Mouse (Mus musculus): ENCODE measurements around the gene Wdr17. TPM values are rescaled to one million over a fixed set of nuclear protein-coding genes. Genes with fewer than 3 reads are reported as not detected.

The Wdr17 gene
- total and polyA plus RNA-seq, 2 experiments from 2014 or later = 13.9 to 16.7 TPM

DNA sequence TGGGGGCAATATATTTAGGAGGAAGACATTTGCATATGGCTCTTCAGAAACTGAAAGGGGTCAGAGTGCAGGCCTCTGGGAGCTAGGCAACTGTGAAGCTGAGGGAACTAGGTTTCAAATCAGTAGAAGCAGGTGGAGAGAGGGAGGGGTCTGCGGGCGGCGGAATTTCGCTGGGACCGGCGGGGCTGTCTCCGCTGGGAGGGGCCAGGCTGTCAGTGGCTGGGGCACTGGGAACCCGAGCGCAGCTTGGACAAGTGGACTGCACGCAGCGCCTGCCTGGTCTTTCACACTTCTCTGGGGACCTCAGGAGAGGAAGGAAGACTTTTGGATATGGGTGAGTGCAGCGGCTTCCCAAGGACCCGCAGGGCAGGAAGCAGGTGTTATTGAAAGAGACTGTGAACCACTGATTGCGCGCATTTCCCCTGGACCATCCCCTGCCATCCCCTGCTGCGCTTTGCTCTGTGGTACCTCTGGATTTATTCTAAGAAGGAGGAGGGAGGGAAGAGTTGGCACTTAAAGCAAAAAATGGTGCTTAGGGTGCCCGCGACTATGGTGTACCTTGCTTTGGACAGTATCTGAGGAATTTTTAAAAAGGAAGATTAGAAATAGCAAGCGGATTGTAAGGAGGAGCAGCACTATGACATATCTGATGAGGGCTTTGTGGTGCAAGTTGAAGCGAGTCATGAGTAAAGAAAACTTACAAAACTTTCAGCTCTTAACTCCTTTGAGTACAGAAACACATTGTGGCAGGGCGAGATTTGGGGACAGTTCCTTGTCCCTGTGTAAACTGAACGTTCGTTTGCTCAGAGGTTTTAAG lies 107.5 kb downstream of the Wdr17 start:
- peak overlapping the region; percentile 44 for H3K4me3 ChIP-seq (ENCODE audit: low read depth, low read length)
- 1% methylated on average over 22 of the region's 23 CpGs for WGBS
- peaks cover 6% of the 10 kb centered on the region; the same call in 1 of the 2 replicates for H3K4me1 ChIP-seq (ENCODE audit: insufficient read depth, low read length)
- DNase-seq (ENCODE audit: low spot score) (peak; percentile 30), ATAC-seq (ENCODE audit: low FRiP score) (peak; percentile 55)
- H3K36me3 ChIP-seq (ENCODE audit: insufficient read depth, low read length) = no peaks in the 10 kb centered on the region
- peak overlapping the region; percentile 57 for H3K9ac ChIP-seq (replicated peaks; ENCODE audit: low read length, poor library complexity, severe bottlenecking)
- TF ChIP-seq CTCF (IDR thresholded peaks at IDR 0.05) = no peak
- H3K9me3 ChIP-seq (ENCODE audit: low read length) = no peaks in the 10 kb centered on the region
- no peaks in the 10 kb centered on the region for H3K27me3 ChIP-seq (ENCODE audit: insufficient read depth, low read length)
- peak overlapping the region; percentile 95 for H3K4me2 ChIP-seq (ENCODE audit: low read depth, low read length, poor library complexity, severe bottlenecking)
- H3K27ac ChIP-seq (ENCODE audit: low read depth, low read length) = peak overlapping the region; percentile 47; the same call in 1 of the 2 replicates

DNA sequence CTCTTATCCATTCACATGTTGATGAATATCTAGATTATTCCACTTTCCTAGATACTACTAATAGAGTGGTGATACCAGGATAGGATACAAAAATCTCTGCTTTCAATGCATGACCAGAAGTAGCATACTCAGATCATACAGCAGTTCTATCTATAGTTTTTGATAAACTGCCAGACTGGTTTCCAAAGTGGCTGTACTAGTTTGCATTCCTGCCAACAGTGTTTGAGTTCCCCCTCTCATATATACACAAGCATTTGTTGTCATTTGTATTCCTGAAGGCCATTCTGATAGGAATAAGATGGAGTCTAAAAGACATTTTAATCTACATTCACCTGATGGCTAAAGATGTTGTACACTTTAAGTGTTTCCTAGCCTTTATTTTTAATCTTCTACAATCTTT lies 110.0 kb downstream of the Wdr17 start:
- H3K36me3 ChIP-seq (ENCODE audit: insufficient read depth, low read length) = no peaks in the 10 kb centered on the region
- DNase-seq (ENCODE audit: low spot score) (no peak), ATAC-seq (ENCODE audit: low FRiP score) (no peak)
- no peak for TF ChIP-seq CTCF (IDR thresholded peaks at IDR 0.05)
- no peaks in the 10 kb centered on the region for H3K27me3 ChIP-seq (ENCODE audit: insufficient read depth, low read length)
- no peak overlapping the region for H3K4me2 ChIP-seq (ENCODE audit: low read depth, low read length, poor library complexity, severe bottlenecking)
- H3K4me3 ChIP-seq (ENCODE audit: low read depth, low read length) = no peak overlapping the region
- H3K9ac ChIP-seq (replicated peaks; ENCODE audit: low read length, poor library complexity, severe bottlenecking) = no peak overlapping the region
- no peak overlapping the region for H3K27ac ChIP-seq (ENCODE audit: low read depth, low read length)
- no peaks in the 10 kb centered on the region for H3K9me3 ChIP-seq (ENCODE audit: low read length)
- peaks cover 6% of the 10 kb centered on the region; the same call in 1 of the 2 replicates for H3K4me1 ChIP-seq (ENCODE audit: insufficient read depth, low read length)

DNA sequence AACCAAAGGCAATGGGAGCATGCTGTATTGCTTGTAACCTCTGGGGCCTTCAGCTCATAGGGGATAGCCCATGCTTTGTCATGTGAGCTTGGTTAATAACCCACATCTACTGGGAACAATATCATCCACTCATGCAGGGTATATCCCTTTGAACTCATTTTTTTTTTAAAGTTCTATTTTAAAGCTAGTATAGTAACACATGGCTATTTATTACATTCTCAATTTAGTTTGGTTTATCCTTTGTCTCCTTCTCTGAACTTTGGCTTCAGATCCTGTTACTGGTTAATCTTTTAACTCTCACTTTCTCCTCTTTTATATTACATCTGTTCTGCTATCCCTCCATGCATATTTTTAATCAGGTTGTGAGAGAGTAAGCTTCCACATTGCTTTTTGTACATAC lies 110.7 kb downstream of the Wdr17 start:
- TF ChIP-seq CTCF (IDR thresholded peaks at IDR 0.05) = no peak
- no peak overlapping the region for H3K27ac ChIP-seq (ENCODE audit: low read depth, low read length)
- DNase-seq (ENCODE audit: low spot score) (no peak), ATAC-seq (ENCODE audit: low FRiP score) (no peak)
- no peak overlapping the region for H3K9ac ChIP-seq (replicated peaks; ENCODE audit: low read length, poor library complexity, severe bottlenecking)
- no peak overlapping the region for H3K4me3 ChIP-seq (ENCODE audit: low read depth, low read length)
- H3K9me3 ChIP-seq (ENCODE audit: low read length) = no peaks in the 10 kb centered on the region
- H3K27me3 ChIP-seq (ENCODE audit: insufficient read depth, low read length) = no peaks in the 10 kb centered on the region
- H3K4me2 ChIP-seq (ENCODE audit: low read depth, low read length, poor library complexity, severe bottlenecking) = no peak overlapping the region
- peaks cover 6% of the 10 kb centered on the region; the same call in 1 of the 2 replicates for H3K4me1 ChIP-seq (ENCODE audit: insufficient read depth, low read length)
- H3K36me3 ChIP-seq (ENCODE audit: insufficient read depth, low read length) = no peaks in the 10 kb centered on the region

DNA sequence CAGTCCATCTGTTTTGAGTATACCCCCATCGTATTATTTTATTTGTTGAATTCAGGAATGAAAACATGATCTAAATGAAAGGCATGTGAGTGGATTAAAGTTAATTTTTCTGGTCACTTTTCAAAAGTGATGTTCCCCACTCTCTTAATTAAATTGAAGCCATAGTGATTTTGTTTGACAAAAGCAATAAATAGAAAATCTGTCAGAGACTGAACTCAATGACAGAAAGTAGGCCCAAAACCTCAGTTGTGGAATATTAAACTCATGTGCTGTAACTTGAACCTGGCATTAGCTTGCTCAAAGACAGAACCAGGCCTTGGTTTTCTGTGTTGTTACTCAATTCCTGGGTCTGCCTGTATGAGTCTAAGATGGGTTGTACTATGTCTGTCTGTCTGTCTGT lies 129.3 kb downstream of the Wdr17 start:
- no peak for DNase-seq (ENCODE audit: low spot score)
- H3K9me3 ChIP-seq (ENCODE audit: low read length) = no peaks in the 10 kb centered on the region
- no peak overlapping the region for H3K4me2 ChIP-seq (ENCODE audit: low read depth, low read length, poor library complexity, severe bottlenecking)
- no peak overlapping the region for H3K9ac ChIP-seq (replicated peaks; ENCODE audit: low read length, poor library complexity, severe bottlenecking)
- H3K4me1 ChIP-seq (ENCODE audit: insufficient read depth, low read length) = no peaks in the 10 kb centered on the region
- ATAC-seq (ENCODE audit: low FRiP score) = no peak
- 89% methylated on average over 1 of the region's 1 CpGs for whole genome bisulfite sequencing
- no peak overlapping the region for H3K4me3 ChIP-seq (ENCODE audit: low read depth, low read length)
- H3K27ac ChIP-seq (ENCODE audit: low read depth, low read length) = no peak overlapping the region
- H3K36me3 ChIP-seq (ENCODE audit: insufficient read depth, low read length) = no peaks in the 10 kb centered on the region
- no peaks in the 10 kb centered on the region for H3K27me3 ChIP-seq (ENCODE audit: insufficient read depth, low read length)
- TF ChIP-seq CTCF (IDR thresholded peaks at IDR 0.05) = no peak

DNA sequence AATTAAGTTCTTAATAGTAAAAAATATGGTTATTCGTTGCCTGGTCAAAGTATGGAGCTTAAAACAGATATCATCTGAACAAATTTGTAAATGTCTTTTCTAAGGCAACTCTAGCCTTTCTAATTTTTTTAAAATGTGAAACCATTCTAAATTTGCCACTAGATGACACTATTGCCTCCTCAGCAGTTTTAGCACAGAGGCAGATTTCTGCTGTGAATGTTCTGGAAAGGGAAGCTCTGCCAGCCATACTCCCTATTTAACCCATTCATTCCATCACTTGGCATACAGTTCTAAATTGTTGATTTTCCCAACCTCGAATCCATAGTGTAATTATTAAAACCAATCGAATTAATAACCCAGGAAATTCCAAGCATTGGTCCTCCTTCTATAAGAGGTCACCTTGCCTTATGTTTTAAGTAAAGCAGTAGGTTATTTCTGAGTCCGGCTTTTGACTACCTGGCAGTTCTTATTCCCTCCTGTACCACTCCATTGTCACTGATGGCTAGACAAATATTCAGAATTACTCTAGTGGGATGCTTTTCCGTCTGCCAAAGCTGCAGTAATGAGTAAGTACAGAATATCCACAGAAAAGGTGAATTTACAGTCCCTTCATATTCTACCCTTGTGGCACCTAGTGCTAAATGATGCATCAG lies 150.2 kb downstream of the Wdr17 start:
- WGBS = 65% methylated on average over 5 of the region's 5 CpGs
- Histone ChIP-seq H3K9ac (replicated peaks; ENCODE audit: low read length, poor library complexity, severe bottlenecking) (no peak overlapping the region), H3K9me3 (ENCODE audit: low read length) (no peaks in the 10 kb centered on the region), H3K4me3 (ENCODE audit: low read depth, low read length) (no peak overlapping the region), H3K4me1 (ENCODE audit: insufficient read depth, low read length) (no peaks in the 10 kb centered on the region), H3K27ac (ENCODE audit: low read depth, low read length) (no peak overlapping the region), H3K4me2 (ENCODE audit: low read depth, low read length, poor library complexity, severe bottlenecking) (no peak overlapping the region), H3K27me3 (ENCODE audit: insufficient read depth, low read length) (no peaks in the 10 kb centered on the region), H3K36me3 (ENCODE audit: insufficient read depth, low read length) (no peaks in the 10 kb centered on the region)
- ATAC-seq (ENCODE audit: low FRiP score) (peak; percentile 71; the same call in 1 of the 2 replicates), DNase-seq (ENCODE audit: low spot score) (peak; percentile 85)
- peak; percentile 94 for TF ChIP-seq CTCF (IDR thresholded peaks at IDR 0.05)

DNA sequence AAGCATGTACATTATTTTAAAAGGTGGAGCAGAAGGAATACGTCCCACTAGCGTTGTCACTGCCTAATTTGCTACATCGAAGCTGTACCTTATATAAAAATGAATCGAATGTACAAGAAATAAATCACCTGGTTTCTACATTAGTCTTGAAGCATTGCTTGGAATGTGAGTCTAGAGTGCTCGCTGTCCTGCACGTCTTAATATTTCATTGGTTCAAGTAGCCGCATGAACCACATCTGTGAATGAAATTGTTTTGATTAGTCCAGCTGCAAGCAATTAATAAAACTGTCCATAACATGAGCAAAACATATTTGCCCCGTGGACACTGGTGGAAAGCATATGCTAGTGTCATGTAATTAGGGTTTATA lies 162.3 kb downstream of the Wdr17 start:
- Histone ChIP-seq H3K4me2 (ENCODE audit: low read depth, low read length, poor library complexity, severe bottlenecking) (peak overlapping the region; percentile 61), H3K27me3 (ENCODE audit: insufficient read depth, low read length) (no peaks in the 10 kb centered on the region), H3K4me3 (ENCODE audit: low read depth, low read length) (peak overlapping the region; percentile 68), H3K4me1 (ENCODE audit: insufficient read depth, low read length) (no peaks in the 10 kb centered on the region; the same call in 1 of the 2 replicates), H3K9ac (replicated peaks; ENCODE audit: low read length, poor library complexity, severe bottlenecking) (no peak overlapping the region), H3K27ac (ENCODE audit: low read depth, low read length) (peak overlapping the region; percentile 74), H3K36me3 (ENCODE audit: insufficient read depth, low read length) (no peaks in the 10 kb centered on the region), H3K9me3 (ENCODE audit: low read length) (no peaks in the 10 kb centered on the region)
- no peak for DNase-seq (ENCODE audit: low spot score)
- 11% methylated on average over 8 of the region's 8 CpGs for WGBS
- TF ChIP-seq CTCF (IDR thresholded peaks at IDR 0.05) = no peak
- ATAC-seq (ENCODE audit: low FRiP score) = peak; percentile 42
